Mouse (Mus musculus) cerebellum, postnatal 10 days (tissue): Measurements from ENCODE around the gene Fgf11.
A peak's percentile ranks its signal among the peaks of the same experiment; 100 is the strongest.

Experiments used
- DNase-seq, 2 experiments: peaks; one replicate each; pipeline ENCODE4 v3.0.0; 2021; ENCODE audit warnings: mixed read lengths in 2 of 2

The Fgf11 gene

DNA sequence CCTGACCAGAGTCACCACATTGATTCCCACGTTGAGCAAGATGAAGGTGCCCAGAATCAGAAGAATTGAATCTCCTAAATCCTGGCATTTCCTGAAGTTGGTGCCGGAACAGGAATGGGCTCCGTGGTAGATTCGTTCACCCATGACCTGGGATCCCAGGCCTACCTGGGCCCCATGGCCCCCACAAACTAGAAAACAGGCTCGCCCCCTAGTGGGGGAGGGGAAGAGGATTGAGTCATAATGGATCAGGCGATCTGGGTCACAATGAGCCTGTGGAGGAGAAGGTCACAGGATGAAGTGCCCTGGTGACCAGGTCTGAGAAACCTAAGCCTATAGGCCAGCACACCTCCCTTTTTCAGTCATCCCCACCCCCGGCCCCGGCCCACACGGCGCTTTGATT, 13.5 kb upstream of the Fgf11 start, which contains the start of gene Gm39566:
Gene Gm39566 (minus strand): TSS at position 144 of the 400 bp plus-strand sequence.
- no peak for DNase-seq

DNA sequence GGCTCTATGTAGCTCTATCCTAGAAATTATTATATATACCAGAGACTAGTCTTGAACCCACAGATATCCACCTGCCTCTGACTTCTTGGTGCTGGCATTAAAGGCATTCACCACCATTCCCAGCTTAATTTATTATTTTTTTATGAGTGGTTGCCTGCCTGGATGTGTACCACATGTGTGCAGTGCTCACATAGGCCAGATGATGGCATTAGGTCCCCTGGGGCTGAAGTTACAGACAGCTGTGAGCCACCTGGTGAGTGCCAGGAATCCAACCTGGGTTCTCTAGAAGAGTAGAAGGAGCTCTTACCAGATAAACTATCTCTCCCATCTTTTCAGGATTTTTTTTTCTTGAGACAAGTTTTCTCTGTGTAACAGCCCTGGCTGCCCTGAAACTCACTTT, 8.6 kb upstream of the Fgf11 start:
- no peak for DNase-seq

DNA sequence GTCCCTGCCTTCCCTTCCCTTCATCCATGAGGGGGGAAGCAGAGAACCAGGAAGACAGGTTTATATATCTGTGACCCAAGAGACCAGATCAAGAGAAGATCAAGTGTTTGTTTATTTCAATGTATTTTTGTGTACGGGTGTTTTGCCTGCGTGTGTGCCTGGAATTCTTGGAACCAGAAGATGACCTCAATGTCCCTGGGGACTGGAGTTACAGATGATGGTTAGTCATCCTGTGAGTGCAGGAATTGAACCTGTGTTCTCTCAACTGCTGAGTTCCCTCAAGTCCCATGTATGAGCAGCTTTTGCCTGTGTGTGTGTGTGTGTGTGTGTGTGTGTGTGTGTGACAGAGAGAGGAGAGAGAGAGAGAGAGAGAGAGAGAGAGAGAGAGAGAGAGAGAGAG, 6.0 kb upstream of the Fgf11 start:
- no peak for DNase-seq

DNA sequence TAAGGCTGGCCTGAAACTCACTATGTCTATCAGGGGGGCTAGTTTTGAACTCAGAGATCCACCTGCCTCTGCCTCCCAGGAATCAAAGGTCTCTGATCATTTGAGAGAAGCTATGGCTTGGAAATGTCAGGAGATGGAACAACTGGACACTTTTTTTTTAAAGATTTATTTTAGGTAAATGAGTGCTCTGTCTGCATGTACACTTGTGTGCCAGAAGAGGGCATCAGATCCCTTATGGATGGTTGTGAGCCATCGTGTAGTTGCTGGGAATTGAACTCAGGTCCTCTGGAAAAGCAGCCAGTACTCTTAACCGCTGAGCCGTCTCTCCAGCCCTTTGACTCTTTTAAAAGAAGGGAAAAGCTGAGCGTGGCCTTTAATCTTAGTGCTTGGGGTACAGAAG, 4.7 kb upstream of the Fgf11 start:
- DNase-seq = no peak

DNA sequence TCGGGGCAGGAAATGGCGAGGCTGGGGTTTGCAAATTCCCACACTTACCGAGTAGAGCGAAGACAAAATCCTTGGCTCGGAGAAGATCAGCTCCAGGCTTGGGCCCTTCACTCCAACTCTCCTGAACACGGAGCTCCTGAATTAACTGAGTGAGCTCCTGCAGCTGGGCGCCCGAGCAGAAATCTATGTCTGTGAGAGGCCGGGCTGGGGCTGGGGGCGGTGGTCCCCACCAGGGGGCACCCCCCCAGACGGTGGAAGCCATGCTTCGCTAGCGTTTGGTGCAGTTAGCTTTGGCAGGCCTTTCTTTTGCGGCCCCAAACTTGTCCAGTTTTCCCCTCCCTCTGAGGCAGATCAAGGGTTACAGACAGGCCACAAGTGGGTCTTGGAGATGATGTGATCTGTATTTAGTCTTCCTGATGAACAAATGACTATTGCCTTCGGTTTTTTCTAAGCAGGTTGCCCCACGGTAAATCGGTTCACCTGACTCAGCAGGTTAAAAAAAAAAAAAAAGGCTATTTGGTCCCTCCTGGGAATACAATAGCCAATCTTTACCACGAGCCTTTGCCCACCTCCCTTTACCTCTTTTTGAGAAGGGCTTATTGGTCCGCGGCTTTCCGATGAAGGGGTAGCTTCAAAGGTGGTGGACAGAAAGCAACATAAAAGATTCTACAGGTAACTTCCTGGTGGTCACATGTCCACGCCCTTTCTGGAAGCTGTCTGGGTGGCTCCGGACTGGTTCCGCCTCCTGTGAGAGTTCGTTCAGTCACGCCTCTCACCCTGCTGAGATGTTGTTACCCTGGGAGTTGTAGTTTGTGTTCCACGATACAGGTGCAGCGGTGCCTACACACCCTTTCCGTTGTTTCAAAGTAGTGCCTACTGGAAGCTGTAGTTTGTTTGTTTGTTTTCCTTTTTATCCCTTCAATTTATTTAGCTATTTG, 3.6 kb upstream of the Fgf11 start, which contains the start of gene Tmem102:
Gene Tmem102 (minus strand): TSS at position 653 of the 938 bp plus-strand sequence.
- DNase-seq = no peak

DNA sequence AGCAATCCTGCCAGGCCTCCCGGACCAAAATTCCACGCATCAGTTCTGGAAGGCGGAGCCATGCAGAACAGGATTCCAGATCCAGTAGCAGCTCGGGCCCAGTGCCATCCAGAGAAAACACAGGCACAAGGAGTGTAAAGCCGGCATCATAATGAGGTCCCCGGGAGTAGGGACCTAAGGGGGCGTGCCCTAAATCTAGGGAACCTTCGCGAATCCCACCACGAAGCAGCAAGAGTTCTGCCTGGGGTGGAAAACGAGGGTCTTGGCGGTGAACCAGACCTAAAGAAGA, 2.9 kb upstream of the Fgf11 start:
- DNase-seq = peak in 1 of 2 experiments; percentile 45

DNA sequence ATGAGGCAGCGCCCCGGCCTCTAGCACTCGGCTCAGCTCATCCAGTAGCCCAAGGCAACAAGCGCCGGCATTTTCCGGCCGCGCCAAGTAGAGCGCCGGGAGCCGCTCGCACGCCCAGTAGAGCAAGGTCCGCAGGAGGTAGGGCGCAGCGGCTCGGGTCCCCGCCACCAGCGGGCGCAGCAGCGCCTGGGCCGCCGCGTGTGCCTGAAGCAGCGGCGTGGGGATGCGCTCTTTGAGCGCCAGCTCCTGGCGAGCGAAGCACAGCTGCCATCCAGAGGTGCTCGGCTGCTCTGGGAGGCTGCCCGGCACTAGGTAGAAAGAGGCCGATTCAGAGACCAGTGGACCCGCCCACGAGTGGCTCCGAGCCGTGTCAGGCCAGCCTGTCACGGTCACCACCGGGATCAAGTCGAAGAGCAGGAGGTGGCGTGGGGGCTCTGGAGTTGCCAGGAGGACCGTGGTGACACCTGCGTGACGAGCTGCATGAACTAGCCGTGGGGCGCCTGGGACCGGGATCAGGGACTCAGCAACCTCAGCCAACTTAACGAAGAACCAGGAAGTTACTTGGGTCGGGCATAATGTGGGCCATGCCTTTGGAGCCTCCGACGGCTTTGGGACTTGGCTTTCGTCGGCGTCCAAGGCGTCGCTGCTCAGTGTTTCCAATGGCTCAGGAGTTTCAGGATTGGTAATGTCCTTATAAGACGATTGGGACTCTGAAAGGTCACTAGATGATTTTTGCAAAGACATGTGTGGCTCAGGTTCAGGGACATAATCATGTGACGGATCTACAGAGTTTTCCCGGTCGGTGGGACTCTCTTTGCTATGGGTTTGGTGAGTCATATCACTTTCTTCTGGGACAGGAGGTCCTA, 2.4 kb upstream of the Fgf11 start:
- DNase-seq = peak; percentile 68 to 70

DNA sequence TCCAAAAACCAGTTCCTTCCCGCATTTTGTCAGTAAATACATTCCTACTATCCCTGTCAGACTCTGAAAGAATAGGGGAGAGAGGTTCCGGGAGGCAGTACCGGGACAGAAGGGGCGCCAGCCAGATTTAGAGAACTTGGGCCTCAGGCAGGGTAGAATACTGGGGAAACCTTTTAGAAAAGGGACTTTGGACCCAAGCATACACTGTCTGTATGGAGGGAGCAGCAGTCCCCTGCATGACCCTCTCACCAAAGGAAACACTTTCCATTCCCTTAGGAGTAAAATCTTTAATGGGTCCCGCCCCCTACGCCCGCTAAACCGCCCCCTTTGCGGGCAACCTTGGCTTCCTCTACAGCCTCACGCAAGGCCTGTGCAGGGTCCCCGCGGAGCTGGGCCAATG, 1.7 kb upstream of the Fgf11 start:
- peak in 1 of 2 experiments; percentile 31 for DNase-seq

DNA sequence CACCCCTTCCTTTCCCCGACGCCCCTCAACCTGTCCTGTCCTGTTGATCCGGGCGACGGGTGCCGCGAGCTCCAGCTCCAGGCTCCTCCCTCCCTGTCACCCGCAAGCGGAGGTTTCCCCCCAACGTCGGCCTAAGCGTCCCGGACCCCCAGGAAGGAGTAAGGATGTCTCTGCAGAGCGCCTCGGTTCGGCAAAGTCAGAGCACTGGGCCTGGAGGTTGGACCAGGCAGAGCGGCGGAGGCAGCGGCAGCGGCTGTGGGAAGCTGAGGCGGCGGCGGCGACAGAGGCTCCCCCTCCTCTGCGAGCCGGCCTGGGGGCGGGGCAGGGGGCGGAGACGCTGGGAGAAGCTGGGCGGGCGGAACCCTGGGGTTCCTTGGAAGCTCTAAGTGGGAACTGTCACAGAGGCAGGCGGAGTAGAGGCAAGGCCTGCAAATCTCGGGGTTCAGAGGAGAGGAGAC, 1.0 kb upstream of the Fgf11 start:
- DNase-seq = peak; percentile 90 to 96

DNA sequence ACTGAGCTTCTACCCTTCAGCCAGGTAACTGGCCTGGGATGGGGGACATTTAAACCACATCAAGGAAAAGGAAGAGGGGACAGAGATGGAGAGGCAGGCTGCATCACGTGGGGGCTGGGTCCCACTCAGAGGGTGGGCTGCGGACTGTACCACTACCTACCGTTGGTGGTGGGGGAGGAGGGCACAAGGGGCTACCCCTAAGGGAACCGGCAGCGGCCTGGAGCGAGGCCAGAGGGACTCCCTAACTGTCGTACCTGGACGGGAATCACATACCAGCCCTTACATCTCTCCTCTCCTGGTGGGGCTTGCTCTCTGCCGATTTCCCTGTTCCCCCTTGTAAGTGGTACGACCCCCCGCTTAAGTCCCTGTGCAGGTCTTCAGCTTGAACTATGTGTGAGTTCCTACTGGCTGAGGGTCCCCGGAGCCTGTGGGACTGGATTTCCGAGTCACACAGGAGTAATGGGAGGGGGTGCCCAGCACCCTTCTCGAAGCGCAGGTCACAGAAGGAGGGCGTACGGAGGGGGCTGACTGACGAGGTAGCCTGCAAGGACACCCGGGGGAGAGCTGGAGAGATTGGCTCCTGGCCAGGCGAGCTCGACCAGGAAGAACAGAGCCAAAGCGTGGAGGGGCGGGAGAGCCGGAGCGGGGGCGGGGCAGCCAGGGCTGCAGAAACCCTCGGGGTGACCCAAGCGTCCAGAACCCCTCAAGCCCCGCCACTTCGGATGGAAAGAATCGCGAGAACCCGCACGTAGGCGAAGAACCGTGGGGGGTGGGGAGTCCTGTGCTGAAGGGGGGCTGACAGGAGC, 1.1 kb downstream of the Fgf11 start:
- peak; percentile 87 to 90 for DNase-seq

DNA sequence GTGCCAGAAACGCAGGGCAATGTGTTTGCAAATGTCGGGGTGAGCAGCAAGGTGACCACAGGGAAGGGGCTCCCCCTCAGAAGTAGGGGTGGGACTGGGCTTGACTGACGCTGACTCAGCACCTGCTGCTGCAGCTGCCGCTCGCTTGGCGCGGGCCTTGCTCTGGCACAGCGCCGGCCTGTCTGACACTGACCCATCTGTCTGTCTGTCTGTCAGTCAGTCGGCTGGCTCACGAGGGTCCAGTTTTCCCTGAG, 1.6 kb downstream of the Fgf11 start:
- DNase-seq = peak; percentile 90 to 92

DNA sequence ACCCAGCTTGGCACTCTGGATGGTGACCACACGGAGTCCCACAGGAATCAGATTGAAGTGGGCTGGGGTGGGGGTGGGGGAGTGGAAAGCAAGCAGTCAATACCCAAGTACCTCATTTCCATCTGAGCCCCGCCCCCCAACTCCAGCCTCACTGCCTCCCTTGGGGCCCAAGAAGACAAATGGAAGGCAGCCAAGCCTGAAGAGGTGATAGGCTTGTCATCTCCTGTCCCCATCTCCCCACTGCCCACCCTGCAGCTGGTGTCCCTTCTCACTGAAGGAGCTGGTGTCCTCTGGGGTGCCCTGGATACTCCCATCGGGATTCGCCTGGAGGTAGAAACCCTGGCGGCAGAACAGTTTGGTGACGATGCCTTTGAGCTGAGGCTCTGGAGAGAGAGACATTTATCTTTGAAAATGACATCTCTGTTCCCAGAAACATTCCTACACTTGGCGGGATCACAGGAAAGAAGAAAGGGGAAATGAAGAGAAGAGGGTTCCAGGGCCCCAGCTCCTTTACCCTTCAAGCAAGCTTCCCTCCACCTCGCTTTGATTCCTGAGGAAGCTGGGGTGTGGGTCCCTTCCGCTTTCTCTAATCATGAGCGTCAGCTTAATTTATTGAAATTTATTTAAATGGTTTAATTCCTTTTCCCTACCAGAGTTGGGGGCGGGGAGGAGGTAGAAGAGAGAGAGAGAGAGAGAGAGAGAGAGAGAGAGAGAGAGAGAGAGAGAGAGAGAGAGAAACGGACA, 2.1 kb downstream of the Fgf11 start:
- DNase-seq = peak; percentile 64 to 67

DNA sequence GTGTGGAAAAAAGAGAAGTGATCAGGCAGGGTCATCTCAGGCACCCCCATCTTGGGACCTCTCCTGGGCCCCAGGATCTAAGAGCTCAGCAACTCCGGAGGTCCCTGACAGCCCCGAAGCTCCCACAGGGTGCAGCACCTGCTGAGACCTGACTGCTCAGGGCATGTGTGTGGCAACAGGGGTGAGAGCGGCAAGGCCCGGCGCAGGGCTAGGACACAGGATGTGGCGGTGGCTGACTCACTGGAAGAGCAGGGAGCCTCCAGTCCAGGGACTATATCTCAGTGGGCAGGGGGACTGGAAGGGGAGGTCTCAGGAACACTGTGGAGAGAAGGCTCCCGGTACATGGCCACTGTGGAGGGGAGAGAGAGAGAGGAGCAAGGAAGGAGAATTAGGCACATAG, 3.7 kb downstream of the Fgf11 start:
- DNase-seq = no peak

DNA sequence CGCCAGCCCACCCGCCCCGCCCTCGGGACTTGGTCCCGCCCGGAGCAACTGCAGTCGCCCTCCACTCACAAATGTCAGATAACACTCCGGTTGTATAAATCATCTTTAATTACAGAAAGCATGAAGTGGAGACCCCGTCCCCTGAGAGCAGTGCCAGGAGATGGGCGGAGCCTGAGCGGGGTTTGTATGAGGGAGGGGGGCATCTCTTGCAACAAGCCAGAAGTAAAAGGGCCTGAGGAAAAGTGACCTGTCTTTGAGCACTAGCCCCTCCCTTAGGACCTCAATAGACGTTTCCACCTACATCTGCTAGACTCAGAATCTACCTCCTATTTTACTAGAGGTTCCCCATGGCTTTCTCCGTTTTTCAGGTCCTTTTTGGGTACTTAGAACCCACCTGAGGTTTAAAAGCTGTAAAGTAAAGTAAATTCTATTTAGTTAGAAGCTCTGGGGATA, 5.6 kb downstream of the Fgf11 start:
- peak in 1 of 2 experiments; percentile 44 for DNase-seq

DNA sequence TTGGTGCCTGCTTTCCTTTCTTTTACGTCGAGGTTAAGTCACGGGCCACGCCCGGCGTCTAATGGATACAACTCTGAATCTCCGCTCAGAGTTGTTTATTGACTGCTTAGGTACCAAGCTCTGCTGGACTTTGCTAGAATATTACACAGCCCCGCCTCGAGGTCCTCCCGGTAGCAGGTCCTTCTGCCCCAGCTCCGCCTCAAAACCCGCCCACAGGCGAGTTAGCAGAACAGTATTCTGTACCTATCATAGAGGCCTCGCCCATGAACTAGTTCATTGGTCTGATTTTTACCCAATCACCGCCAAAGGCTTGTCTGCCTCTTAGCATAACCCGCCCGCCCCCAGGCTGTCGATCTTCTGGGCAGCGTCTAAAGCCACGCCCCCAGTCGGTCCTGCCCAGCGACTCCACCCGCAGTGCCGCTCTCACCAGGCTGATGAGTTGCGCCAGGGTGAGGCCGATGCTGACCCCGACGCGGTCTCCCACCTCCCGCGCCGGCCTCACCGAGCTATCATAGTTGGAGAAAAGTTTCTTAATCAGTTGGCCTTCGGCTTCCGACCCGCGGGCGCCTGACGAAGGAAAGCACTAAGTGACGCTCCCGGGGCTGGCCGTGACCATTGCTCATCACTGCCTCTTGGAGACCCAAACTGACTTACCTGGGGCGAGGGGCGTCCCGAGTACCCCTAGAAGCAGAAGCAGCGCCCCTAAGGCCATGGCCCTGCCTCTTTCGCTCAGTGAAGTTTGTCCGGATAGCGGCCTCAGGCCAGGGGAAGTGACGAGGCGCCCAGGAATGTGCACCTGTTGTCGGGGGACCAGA, 6.3 kb downstream of the Fgf11 start, which contains the start of gene Chrnb1:
Gene Chrnb1 (minus strand): TSS at position 776 of the 815 bp plus-strand sequence.
- DNase-seq = peak; percentile 94 to 96

DNA sequence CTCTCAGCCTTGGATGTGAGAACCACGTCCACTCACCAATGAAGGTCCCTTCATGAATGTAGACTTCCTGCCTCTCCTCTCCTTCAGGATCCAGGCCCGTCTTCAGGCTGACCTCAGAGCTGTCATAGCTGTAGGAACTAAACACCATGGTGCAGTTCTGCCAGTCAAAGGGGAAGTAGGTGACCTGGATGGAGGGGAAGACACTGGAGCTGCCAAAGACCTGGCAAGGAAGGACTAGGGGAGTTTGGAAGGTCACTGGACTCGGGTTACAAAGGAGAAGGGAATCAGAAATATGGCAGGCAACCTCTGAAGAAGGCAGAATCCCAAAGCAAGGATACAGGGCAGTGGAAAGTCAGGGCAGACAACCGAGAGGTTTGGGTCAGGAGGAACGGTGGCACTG, 8.2 kb downstream of the Fgf11 start:
- DNase-seq = no peak

DNA sequence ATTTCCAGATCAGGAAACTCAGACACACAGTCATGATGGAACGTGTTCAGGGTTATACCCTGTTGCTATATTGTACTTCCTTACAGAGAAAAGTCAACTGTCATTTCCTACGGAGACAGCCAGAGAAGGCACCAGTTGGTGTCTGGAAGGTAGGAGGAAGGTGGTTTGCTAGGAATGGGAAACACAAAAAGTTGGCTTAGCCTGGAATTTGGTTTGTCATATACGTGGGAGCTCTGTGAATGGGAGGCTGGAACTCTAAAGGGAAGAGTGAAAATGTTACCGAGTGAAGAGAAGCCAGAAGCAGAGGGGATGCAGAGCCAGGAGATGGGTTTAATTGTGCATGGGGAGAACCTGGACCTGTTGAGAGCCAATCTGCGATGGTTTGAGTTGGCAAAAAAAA, 10.2 kb downstream of the Fgf11 start:
- no peak for DNase-seq

DNA sequence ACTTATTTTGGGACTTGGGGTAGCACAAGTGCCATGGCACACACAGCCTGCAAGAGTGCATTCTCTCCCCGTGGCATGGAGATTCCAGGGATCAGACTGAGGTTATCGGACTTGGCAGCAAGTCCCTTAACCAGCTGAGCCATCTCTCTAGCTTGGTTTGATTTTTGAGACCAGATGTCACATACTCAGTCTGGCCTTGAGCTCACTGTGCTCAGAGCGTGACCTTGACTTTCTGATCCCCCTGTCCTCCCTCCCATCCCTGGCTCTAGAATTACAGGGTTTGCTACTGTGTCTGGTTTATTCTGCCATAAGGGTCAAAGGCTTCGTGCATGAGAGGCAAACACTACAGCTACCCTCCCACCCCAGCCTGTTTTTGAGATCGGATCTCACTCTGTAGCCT, 12.2 kb downstream of the Fgf11 start:
- DNase-seq = no peak

DNA sequence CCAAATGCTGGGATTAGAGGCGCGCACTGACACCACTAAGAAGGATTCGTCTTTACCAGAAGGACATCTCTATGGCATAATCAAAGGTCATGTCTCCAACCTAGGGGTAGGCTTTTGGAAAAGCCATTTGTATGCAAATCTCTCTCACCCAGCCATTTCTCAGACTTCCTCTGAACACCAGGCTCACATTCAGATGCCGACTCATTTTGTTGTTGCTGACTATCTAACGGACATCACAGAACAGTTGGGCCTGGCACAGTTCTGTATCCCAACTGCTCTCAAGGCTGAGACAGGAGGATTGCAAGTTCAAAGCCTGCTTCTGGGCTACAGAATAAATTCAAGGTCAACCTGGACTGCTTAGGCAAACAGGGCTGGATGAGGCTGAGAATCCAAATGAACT, 14.4 kb downstream of the Fgf11 start:
- DNase-seq = no peak

DNA sequence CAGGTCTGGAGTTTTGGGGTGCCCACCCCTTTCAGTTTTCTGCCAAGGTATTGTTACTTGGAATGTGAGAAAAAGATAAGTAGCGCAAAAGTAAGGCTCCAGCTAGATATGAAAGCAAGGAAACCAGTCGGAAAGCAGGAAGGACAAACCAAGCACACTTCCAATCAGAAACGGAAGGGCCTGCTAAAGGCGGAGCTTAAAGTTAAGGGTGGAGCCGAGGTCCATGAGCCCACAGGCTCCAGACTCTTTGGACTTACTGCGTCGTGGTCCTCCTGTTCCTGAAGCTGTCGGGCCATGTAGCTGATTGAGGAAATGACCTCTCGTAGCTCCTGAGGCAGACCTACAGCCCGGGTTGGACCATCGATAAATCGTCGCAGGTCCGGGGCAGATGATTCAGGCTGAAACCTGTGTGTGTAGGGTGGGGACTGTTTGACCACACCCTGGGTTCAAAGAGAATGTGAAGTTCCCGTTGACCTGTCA, 16.8 kb downstream of the Fgf11 start:
- no peak for DNase-seq

DNA sequence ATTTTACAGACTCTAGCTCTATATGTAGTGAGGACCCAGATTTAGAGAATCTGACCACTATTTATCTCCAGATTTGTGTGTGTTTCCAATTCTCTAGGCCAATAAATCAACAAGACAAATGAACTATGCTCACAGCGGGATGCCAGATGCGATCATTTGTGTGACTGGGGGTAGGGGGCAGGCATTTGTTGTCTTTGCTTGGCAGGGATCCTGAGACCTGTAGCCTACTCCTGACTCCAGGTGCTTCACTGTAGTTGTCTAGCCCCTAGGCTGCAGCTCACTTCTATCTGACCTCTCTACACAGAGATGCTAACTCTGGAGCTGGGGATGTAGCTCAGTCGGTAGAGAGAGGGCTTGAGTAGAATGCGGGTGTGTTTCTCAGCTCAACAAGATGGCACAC, 19.8 kb downstream of the Fgf11 start:
- no peak for DNase-seq
